Mouse (Mus musculus): ENCODE results near the gene Fhit. TPM values are rescaled to one million over a fixed set of nuclear protein-coding genes. Genes with fewer than 3 reads are reported as not detected.

The Fhit gene
- polyA plus RNA-seq, 1 experiment from 2014 or later, result 13.3 TPM

GRCm38 (mm10) chr14:10367783-10368680 lies 793.8 kb downstream of the Fhit start:
- no peak for DNase-seq (ENCODE audit: low spot score)

GRCm38 (mm10) chr14:10366808-10367207 lies 795.0 kb downstream of the Fhit start:
- Histone ChIP-seq H3K4me3 (replicated peaks; ENCODE audit: low read depth, low read length) (no peak overlapping the region), H3K9me3 (replicated peaks; ENCODE audit: low read length) (no peaks in the 10 kb centered on the region), H3K9ac (ENCODE audit: low read depth, low read length) (no peak overlapping the region), H3K4me2 (ENCODE audit: low read length) (no peak overlapping the region), H3K27me3 (ENCODE audit: insufficient read depth, low read length) (no peaks in the 10 kb centered on the region), H3K36me3 (ENCODE audit: insufficient read depth, low read length) (no peaks in the 10 kb centered on the region), H3K27ac (no peak overlapping the region), H3K4me1 (replicated peaks; ENCODE audit: insufficient read depth, low read length) (no peaks in the 10 kb centered on the region)
- no peak for TF ChIP-seq CTCF (IDR thresholded peaks at IDR 0.05; ENCODE audit: low read depth)
- 86% methylated on average over 4 of the region's 4 CpGs for WGBS
- DNase-seq (ENCODE audit: low spot score) (no peak), ATAC-seq (replicated peaks; ENCODE audit: low FRiP score, low read depth) (no peak)

More at GRCm38 (mm10) chr14:10367783-10368680, 793.8 kb downstream of the Fhit start:
- Histone ChIP-seq H3K4me2 (ENCODE audit: low read length) (no peak overlapping the region), H3K4me3 (replicated peaks; ENCODE audit: low read depth, low read length) (no peak overlapping the region), H3K9ac (ENCODE audit: low read depth, low read length) (no peak overlapping the region), H3K4me1 (replicated peaks; ENCODE audit: insufficient read depth, low read length) (no peaks in the 10 kb centered on the region), H3K9me3 (replicated peaks; ENCODE audit: low read length) (no peaks in the 10 kb centered on the region), H3K27ac (no peak overlapping the region), H3K27me3 (ENCODE audit: insufficient read depth, low read length) (no peaks in the 10 kb centered on the region), H3K36me3 (ENCODE audit: insufficient read depth, low read length) (no peaks in the 10 kb centered on the region)
- 50% methylated on average over 5 of the region's 5 CpGs for whole genome bisulfite sequencing
- no peak for TF ChIP-seq CTCF (IDR thresholded peaks at IDR 0.05; ENCODE audit: low read depth)
- ATAC-seq (replicated peaks; ENCODE audit: low FRiP score, low read depth), result no peak

- ATAC-seq (replicated peaks; ENCODE audit: low FRiP score, low read depth) (no peak), DNase-seq (ENCODE audit: low spot score) (no peak)
- Histone ChIP-seq H3K9me3 (replicated peaks; ENCODE audit: low read length) (no peaks in the 10 kb centered on the region), H3K4me2 (ENCODE audit: low read length) (no peak overlapping the region), H3K9ac (ENCODE audit: low read depth, low read length) (no peak overlapping the region), H3K4me3 (replicated peaks; ENCODE audit: low read depth, low read length) (no peak overlapping the region), H3K36me3 (ENCODE audit: insufficient read depth, low read length) (no peaks in the 10 kb centered on the region), H3K4me1 (replicated peaks; ENCODE audit: insufficient read depth, low read length) (no peaks in the 10 kb centered on the region), H3K27ac (no peak overlapping the region), H3K27me3 (ENCODE audit: insufficient read depth, low read length) (no peaks in the 10 kb centered on the region)
- TF ChIP-seq CTCF (IDR thresholded peaks at IDR 0.05; ENCODE audit: low read depth), result no peak
- 73% methylated on average over 6 of the region's 6 CpGs for WGBS
Observed at GRCm38 (mm10) chr14:10364281-10364680, 797.6 kb downstream of the Fhit start.

- Histone ChIP-seq H3K9me3 (replicated peaks; ENCODE audit: low read length) (no peaks in the 10 kb centered on the region), H3K4me1 (replicated peaks; ENCODE audit: insufficient read depth, low read length) (no peaks in the 10 kb centered on the region), H3K4me2 (ENCODE audit: low read length) (no peak overlapping the region), H3K4me3 (replicated peaks; ENCODE audit: low read depth, low read length) (no peak overlapping the region), H3K27ac (no peak overlapping the region), H3K36me3 (ENCODE audit: insufficient read depth, low read length) (no peaks in the 10 kb centered on the region), H3K9ac (ENCODE audit: low read depth, low read length) (no peak overlapping the region), H3K27me3 (ENCODE audit: insufficient read depth, low read length) (no peaks in the 10 kb centered on the region)
- ATAC-seq (replicated peaks; ENCODE audit: low FRiP score, low read depth) (no peak), DNase-seq (ENCODE audit: low spot score) (no peak)
- no peak for TF ChIP-seq CTCF (IDR thresholded peaks at IDR 0.05; ENCODE audit: low read depth)
- WGBS, result 62% methylated on average over 1 of the region's 1 CpGs
Observed at GRCm38 (mm10) chr14:10363306-10363705, 798.5 kb downstream of the Fhit start.

GRCm38 (mm10) chr14:10345905-10346304 lies 815.9 kb downstream of the Fhit start:
- no peak for TF ChIP-seq CTCF (IDR thresholded peaks at IDR 0.05; ENCODE audit: low read depth)
- H3K4me1 ChIP-seq (replicated peaks; ENCODE audit: insufficient read depth, low read length), result no peaks in the 10 kb centered on the region

GRCm38 (mm10) chr14:10344064-10344463 lies 817.8 kb downstream of the Fhit start:
- Histone ChIP-seq H3K27me3 (ENCODE audit: insufficient read depth, low read length) (no peaks in the 10 kb centered on the region), H3K9me3 (replicated peaks; ENCODE audit: low read length) (no peaks in the 10 kb centered on the region), H3K4me1 (replicated peaks; ENCODE audit: insufficient read depth, low read length) (no peaks in the 10 kb centered on the region), H3K4me3 (replicated peaks; ENCODE audit: low read depth, low read length) (no peak overlapping the region), H3K4me2 (ENCODE audit: low read length) (no peak overlapping the region), H3K27ac (no peak overlapping the region), H3K9ac (ENCODE audit: low read depth, low read length) (no peak overlapping the region), H3K36me3 (ENCODE audit: insufficient read depth, low read length) (no peaks in the 10 kb centered on the region)
- WGBS, result 62% methylated on average over 1 of the region's 1 CpGs
- no peak for DNase-seq (ENCODE audit: low spot score)
- TF ChIP-seq CTCF (IDR thresholded peaks at IDR 0.05; ENCODE audit: low read depth), result no peak
- peak; percentile 79 for ATAC-seq (replicated peaks; ENCODE audit: low FRiP score, low read depth)

More at GRCm38 (mm10) chr14:10345905-10346304, 815.9 kb downstream of the Fhit start:
- H3K4me3 ChIP-seq (replicated peaks; ENCODE audit: low read depth, low read length), result no peak overlapping the region
- no peak overlapping the region for H3K27ac ChIP-seq
- no peaks in the 10 kb centered on the region for H3K9me3 ChIP-seq (replicated peaks; ENCODE audit: low read length)
- H3K9ac ChIP-seq (ENCODE audit: low read depth, low read length), result no peak overlapping the region
- no peaks in the 10 kb centered on the region for H3K36me3 ChIP-seq (ENCODE audit: insufficient read depth, low read length)
- no peak overlapping the region for H3K4me2 ChIP-seq (ENCODE audit: low read length)
- ATAC-seq (replicated peaks; ENCODE audit: low FRiP score, low read depth) (no peak), DNase-seq (ENCODE audit: low spot score) (no peak)
- no peaks in the 10 kb centered on the region for H3K27me3 ChIP-seq (ENCODE audit: insufficient read depth, low read length)
